Mouse (Mus musculus) adrenal gland (tissue): ENCODE data around the gene Pgbd5.

Experiments used
- intact Hi-C: fragments of 180-260 bp; cut with DNase I; formaldehyde crosslinking; loops from one replicate; pipeline ENCODE4 v1.15.1; 2025

Pgbd5 gene

DNA sequence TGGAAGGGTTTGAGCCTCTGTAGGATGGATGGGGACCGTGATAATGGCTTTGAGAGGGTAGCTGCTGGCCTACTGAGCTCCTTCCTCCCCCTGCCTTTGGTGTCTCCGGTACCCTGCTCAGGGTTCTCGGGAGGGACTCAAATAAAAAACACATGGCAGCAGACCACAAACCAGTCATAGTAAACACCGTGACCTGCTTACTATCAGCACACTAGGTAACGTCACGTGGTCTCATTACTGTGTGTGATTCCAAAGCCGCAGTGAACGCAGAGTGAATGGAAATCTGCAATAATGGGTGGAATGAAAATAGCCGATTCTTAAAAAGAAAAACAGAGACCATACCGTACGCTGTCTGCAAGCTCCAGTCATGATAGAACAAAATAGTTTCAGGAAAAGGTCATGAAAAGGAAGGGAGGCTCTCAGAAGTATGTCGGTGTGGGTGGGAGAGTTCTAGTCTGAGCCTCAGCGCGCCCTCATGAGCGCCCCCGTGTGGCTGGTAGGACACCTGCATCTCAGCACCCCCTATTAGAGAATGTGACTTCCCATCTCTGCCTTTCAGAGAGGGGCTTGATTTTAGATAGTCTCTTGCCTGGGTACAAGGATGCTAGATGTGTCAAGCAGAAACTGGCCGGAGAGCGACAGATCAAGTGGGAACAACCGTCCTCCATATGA lies 92.5 kb downstream of the Pgbd5 start:
- intact Hi-C loops: loop anchor here (10.0 kb wide), 1 partner anchor 422 kb away; no protein-coding TSS in a partner anchor

DNA sequence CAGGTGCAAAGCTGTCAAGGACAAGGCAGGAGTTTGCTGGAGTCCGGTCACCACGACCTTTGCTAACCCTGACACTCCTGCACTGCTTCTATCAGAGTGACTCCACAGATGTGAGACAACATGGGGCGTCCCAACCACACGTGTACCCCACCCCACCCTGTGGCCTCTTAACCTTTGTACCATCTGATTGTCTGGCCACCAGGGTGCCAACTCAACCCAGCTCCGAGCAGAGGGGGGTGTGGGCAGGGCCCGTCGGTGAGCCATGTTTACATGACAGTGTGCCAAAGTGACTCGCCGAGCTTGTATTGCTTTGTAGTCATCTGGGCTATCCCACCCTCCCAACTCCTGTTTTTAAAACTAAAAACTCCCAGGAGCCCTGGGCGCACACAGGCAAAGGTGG lies 94.4 kb downstream of the Pgbd5 start:
- intact Hi-C loops: loop anchor here (10.0 kb wide), 1 partner anchor 420 kb away; no protein-coding TSS in a partner anchor

- intact Hi-C loops: loop anchor here (10.0 kb wide), 1 partner anchor 419 kb away; no protein-coding TSS in a partner anchor
Measured at GRCm38 (mm10) chr8:124343991-124344390, 95.5 kb downstream of the Pgbd5 start.

DNA sequence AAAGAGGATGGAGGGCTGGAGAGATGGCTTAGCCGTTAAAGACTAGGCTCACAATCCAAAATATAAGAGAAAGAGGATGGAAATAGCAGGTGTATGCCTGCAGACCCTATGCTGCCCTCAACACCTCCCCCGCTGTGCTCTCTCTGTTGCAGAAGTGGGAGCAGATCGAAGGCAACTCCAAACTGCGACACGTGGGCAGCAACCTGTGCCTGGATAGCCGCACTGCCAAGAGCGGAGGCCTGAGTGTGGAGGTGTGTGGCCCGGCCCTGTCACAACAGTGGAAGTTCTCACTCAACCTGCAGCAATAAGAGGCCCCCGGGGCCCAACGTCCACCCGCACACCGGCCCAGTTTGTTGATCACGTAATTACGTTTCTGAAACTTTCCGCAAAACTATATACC lies 96.3 kb downstream of the Pgbd5 start:
- intact Hi-C loops: loop anchor here (10.0 kb wide), 1 partner anchor 418 kb away; no protein-coding TSS in a partner anchor

DNA sequence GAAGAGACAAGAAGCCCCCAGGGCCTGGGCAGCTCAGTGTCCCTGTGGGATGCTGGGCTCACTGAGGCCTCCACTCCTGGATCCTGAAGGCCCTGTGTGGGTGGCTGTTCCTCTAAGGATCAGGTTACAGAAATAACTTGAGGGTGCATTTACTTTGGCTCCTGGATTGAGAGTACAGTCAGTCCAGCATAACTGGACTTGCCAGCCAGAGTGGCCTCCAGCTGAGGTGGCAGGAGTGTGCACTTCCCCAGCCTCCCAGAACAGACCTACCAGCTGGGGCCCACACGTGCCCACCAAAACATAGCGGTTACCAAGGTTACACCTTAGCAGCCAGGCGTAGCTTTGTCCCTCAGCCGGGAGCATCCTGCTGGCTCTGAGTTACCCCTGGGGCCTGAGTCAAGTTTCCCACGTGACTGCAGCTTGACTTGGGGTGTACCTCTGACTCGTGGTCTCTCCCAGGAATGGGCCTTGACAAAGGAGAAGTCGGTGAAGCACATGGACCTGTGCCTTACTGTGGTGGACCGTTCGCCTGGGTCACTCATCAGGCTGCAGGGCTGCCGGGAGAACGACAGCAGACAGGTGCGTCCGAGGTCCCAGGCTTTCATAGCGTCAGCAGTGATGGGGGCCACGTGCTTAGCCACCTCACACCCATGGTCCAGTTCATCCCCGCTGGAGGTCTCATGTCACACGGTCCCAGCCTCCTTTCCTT lies 98.9 kb downstream of the Pgbd5 start:
- intact Hi-C loops: loop anchor here (10.0 kb wide), 1 partner anchor 416 kb away; no protein-coding TSS in a partner anchor

GRCm38 (mm10) chr8:124339742-124340141 lies 99.7 kb downstream of the Pgbd5 start:
- intact Hi-C loops: loop anchor here (5.0 to 10.0 kb wide), 2 partner anchors 107 to 415 kb away; partner anchors contain the start of gene Galnt2

GRCm38 (mm10) chr8:124336302-124336701 lies 103.2 kb downstream of the Pgbd5 start:
- intact Hi-C loops: loop anchor here (5.0 kb wide), 1 partner anchor 104 kb away; the partner anchor contains the start of gene Galnt2

DNA sequence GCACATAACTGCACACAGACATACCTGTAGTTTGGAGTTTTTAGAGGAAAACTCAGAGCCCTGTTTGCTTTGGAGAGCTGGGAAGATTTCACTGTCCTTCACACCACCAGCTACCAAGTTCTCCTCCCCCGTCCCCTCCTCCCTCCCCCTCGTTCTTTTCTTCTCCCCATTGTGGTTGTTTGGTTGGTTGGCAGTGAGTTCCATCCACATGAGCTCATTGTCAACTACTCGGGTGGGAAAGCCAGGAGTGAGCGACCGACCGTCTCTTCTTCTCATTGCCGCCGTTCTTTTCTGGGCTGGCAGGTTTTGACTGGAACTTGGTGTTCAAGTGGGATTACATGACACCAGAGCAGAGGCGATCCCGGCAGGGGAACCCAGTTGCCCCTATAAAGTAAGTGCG lies 107.8 kb downstream of the Pgbd5 start:
- intact Hi-C loops: no loop called here

- intact Hi-C loops: no loop called here
Measured at GRCm38 (mm10) chr8:124331094-124331493, 108.4 kb downstream of the Pgbd5 start.

DNA sequence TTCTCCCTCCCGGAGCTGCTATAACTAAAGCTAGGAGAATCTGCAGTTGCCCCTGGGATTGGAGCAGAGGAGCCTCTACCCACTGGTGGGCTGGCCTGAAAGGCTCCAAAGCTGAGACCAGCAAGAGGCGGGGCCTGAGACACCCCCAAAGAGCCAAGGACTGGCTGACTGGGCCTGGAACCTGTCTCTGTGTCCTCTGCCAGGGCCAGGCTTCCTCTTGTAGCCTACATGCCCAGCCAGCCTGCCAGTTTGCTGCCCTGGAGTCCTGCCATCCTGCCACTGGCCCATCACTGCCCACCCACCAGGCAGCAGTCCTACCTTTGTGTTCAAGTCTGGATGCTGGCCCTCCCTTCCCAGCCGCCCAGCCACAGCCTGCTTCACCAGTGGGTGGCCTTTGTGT lies 109.0 kb downstream of the Pgbd5 start:
- intact Hi-C loops: no loop called here

DNA sequence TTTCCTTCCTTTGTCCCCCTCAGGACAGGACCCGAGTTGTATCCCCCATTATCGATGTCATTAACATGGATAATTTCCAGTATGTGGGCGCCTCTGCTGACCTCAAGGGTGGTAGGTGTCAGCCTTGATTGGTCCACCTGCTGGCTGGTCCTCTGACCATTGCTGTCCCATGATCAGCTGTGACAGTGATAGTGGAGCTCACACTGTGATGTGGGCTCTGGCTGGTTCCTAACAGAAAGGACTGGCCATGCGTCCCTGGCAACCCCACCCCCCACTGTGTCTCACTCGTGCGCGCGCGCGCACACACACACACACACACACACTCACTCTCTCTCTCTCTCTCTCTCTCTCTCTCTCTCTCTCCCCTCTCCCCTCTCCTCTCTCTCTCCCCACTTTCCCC lies 109.8 kb downstream of the Pgbd5 start:
- intact Hi-C loops: no loop called here

DNA sequence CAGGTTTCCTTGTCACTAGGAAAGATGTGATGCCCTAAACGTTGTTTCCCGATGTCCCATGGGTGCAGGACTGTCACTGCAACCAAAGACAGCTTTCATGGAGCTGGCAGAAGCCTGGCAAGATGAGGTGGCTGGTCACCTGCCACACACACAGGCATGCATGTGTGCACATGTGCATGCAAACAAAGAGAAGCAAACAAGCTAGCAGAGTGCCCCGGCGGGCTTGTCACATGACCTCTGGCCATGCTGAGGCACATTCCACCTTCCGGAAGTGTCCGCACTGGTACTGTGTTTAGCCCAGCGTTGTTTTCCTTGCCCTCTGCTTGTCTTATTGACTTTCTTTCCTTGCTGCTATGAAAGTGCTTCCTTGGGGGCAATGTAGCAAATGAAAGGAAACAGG lies 111.2 kb downstream of the Pgbd5 start:
- intact Hi-C loops: no loop called here

DNA sequence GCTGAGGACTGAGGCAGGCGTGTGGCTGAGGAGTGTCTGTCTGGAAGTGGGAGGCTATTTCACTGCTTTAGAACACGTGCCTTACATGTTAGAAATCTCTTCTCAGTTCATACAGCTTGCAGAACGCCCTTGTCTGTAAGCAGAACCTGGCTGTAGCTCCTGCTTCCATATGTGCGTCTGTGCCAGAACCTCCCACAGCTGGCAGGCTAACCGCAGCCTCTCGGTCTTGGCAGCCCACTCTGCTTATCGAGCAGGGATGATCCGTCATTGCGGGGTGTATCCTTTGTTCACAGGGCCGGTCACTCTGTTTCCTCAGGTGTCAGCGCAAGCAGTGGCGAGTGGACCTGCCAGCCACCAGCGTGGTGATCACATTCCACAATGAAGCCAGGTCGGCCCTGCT lies 116.1 kb downstream of the Pgbd5 start:
- intact Hi-C loops: no loop called here

GRCm38 (mm10) chr8:124321227-124321840 lies 118.1 kb downstream of the Pgbd5 start:
- intact Hi-C loops: no loop called here

DNA sequence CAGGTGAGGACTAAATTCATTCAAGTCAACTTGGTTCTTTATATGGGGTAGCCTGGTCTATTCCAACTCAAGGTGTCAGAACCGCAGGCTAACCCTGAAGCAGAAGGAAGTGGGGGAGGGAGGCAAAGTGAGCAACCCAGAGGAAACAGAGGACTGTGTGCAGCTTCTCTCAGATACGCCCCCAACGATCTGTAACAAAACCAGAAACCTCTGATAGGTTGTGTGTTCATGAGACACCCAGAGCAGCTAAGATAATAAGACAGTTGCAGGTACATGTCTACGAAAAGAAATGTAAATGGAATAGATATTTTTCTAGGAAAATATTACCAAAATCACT lies 120.2 kb downstream of the Pgbd5 start:
- intact Hi-C loops: no loop called here
